Mouse (Mus musculus): Measurements from ENCODE around the gene Taf8. TPM values are rescaled to one million over a fixed set of nuclear protein-coding genes. Genes with fewer than 3 reads are reported as not detected.

Taf8 gene
- total RNA-seq, 2 experiments from 2014 or later, result 13.8 to 14.3 TPM

DNA sequence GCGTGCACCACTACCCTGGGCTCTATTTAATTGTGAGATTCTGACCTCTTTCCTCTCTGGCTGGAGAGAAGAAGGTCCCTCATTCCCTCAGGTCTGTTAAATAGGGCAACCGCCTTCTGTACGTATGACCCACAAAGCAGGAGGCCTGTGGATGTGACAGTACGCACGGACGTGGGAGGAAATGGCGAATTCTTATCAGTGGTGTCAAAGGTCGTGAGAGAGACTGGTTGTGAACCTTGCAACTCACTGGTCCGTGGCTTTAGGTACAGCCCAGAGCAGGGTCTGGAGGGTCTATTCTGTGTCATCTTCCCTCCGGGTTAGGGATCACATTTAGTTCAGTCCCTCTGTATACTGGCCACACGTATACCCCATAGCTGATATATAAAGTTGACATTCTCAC, 56.6 kb downstream of the Taf8 start:
- no peak for DNase-seq (ENCODE audit: extremely low spot score in 1 of 2, low spot score in 2 of 2)
- intact Hi-C loops (cut with DNase I), result no loop called here

DNA sequence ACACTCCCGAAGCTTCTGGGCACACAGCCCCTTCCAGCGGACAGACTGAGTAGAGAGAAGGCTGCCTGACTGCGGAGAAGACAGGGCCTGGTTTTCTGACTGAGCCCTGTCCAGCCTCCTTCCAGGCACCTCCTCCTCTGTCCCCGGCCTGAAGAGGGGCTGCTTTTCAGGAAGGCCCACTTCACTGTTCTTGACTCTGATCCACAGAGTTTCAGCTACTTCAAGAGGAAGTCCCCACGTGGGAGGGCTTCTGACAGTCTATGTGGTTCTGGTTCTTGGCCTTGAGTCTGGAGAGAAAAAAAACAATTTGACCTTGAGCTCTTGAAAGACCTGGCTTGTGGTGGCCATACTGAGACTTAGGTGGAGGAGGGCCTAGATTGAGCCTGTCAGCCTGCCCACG, 58.0 kb downstream of the Taf8 start:
- intact Hi-C loops (cut with DNase I), result no loop called here
- DNase-seq (ENCODE audit: extremely low spot score in 1 of 2, low spot score in 2 of 2), result no peak

DNA sequence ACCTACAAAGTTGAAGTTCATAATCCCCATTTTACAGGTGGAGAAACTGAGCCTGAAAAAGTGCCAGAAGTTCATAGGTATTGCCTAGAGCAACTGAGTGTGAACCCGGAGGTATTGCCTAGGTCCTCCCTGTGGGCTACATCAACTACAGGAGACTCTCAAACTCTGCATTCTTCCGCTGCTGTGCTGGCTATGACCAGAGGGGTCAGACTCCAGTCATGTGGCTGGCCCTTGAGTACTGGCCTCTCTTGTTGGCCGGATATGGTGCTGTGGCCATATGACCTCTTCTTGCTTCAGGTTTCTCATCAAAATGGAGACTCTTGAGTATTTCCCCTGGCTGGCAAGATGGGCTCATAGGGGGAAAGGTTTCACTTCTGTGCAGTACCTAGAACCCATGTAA, 59.8 kb downstream of the Taf8 start:
- intact Hi-C loops (cut with DNase I), result no loop called here
- DNase-seq (ENCODE audit: extremely low spot score in 1 of 2, low spot score in 2 of 2), result no peak

- intact Hi-C loops (cut with DNase I), result no loop called here
- no peak for DNase-seq (ENCODE audit: extremely low spot score in 1 of 2, low spot score in 2 of 2)
Observed at GRCm38 (mm10) chr17:47441296-47442051, 60.6 kb downstream of the Taf8 start.

DNA sequence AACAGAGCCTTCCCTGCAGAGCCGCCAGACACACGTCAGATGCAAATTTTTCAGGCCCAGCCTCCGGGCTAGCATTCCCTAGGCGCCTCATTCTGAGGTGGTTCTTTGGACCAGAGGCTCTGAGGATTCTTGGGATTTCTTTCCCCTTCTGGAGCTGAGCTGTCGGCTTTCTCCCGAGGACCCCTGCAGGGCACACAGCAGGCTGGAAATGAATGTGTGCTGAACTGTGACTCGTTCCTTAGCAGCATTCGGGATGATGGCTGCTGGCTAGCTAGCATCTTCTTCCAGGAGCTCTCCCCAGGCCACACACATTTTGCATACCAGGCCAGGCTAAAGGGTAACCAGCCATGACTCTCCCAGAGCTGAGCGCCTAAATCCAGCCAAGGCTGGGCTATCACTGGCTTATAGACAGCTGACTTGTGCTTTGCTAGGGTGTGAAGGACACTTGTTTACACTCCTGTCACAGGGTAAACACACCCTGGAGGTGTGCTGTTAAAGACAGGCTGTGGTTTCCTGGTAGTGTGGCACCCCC, 61.7 kb downstream of the Taf8 start:
- DNase-seq (ENCODE audit: extremely low spot score in 1 of 2, low spot score in 2 of 2), result peak in 1 of 2 experiments; percentile 47

DNA sequence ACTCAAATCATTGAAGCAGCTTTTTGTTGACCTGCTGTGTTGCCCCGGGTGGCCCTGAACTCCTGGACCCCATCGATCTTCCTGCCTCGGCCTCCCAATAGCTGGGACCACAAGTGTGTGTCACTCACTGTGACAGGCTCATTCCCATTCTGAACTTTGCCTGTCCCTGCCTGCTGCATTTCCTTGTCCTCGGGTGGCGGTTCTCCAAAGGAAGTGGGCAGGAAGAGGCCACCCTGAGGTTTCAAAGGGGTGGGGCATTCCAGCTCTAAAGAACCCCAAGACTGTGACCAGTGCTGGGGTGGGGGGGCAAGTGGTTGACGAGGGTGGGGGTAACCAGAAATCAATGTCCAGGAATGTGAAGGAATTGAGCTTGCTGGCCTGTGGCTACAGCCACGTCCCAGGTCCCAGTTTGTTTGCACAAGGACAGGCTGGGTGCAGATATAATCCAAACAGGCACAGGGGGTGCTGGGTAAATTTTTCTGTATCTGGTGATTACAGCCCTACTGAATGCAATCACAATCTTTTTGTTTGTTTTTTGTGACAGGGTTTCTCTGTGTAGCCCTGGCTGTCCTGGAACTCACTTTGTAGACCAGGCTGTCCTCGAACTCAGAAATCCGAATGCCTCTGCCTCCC, 62.6 kb downstream of the Taf8 start:
- DNase-seq (ENCODE audit: extremely low spot score in 1 of 2, low spot score in 2 of 2), result no peak

More for the DNA sequence above, 61.7 kb downstream of the Taf8 start:
- intact Hi-C loops (cut with DNase I), result no loop called here

GRCm38 (mm10) chr17:47438611-47439010, 63.5 kb downstream of the Taf8 start:
- intact Hi-C loops (cut with DNase I), result no loop called here
- DNase-seq (ENCODE audit: extremely low spot score in 1 of 2, low spot score in 2 of 2), result no peak

More for the DNA sequence above, 62.6 kb downstream of the Taf8 start:
- intact Hi-C loops (cut with DNase I), result no loop called here

GRCm38 (mm10) chr17:47436907-47437547, 65.1 kb downstream of the Taf8 start, which contains the start of gene 1700001C19Rik:
Gene 1700001C19Rik (minus strand): TSS chr17:47437376.
- intact Hi-C loops (cut with DNase I), result no loop called here
- DNase-seq (ENCODE audit: extremely low spot score in 1 of 2, low spot score in 2 of 2), result no peak

DNA sequence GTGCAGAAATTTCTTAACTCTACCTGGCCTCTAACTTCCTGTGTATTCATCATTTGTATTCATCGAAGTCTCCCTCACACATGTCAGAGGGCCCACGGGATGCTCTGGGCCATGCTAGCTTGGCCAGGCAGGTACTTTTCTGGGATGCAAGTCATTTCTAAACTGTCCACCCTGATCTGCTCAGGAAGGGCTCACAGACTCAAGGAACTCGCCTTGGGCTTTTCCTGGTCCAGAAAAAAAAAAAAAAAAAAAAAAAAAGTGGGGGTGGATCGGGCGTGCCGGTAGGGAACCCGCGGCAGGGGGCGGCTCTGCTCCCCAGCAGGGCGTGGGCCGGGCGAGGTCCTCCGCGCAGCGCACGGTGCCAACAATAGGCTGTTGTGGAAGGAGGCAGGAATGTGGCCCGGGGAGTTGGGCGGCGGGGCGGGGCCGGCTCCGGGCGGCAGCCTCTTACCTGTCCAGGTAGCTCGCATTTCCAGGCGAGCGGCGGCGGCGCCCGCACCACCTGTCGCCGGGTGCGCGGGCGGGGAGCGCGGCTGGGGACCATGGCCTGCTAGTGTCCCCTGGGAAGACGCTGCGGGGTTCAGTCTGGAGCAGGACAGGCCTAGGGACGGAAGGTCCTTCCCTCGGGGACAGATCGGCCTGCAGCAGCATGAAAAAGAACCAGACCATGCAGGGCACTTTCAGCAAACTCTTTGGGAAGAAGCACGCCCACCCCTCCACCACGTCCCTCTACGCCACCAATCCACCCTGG, 65.8 kb downstream of the Taf8 start, which contains the start of gene AI661453:
Gene AI661453, plus strand, starts transcription at position 460 of the 751 bp plus-strand sequence.
- peak in 1 of 2 experiments; percentile 60 for DNase-seq (ENCODE audit: extremely low spot score in 1 of 2, low spot score in 2 of 2)
- intact Hi-C loops (cut with DNase I), result no loop called here

Other genes starting within 250 kb of the Taf8 start
- gene Mrps10, start 133.4 kb downstream of the Taf8 start, total RNA-seq (2021), result 10 to 100 TPM; 28.8 to 29.6 TPM
- gene Guca1b, start 116.9 kb downstream of the Taf8 start, total RNA-seq (2021), result under 1 TPM; 0.69 to 0.81 TPM
- gene Guca1a, start 101.7 kb downstream of the Taf8 start, total RNA-seq (2021), result not detected
- gene AI661453, start 65.7 kb downstream of the Taf8 start, total RNA-seq (2021), result under 1 TPM; 0.30 to 0.61 TPM
- not detected for gene 1700001C19Rik, start 64.9 kb downstream of the Taf8 start, total RNA-seq (2021)
- gene Ccnd3, start 2.8 kb upstream of the Taf8 start, total RNA-seq (2021), result 10 to 100 TPM; 24.5 to 26.7 TPM
- gene Bysl, start 109.2 kb upstream of the Taf8 start, total RNA-seq (2021), result 10 to 100 TPM; 25.2 to 25.3 TPM
- 10 to 100 TPM; 21.4 to 23.5 TPM for gene Med20, start 109.3 kb upstream of the Taf8 start, total RNA-seq (2021)
- 1 to 10 TPM; 6.2 to 6.4 TPM for gene Gm20517, start 109.3 kb upstream of the Taf8 start, total RNA-seq (2021)
- 10 to 100 TPM; 14.8 to 15.1 TPM for gene Usp49, start 128.4 kb upstream of the Taf8 start, total RNA-seq (2021)
- gene Tomm6, start 186.1 kb upstream of the Taf8 start, total RNA-seq (2021), result 100 to 1,000 TPM; 209 to 222 TPM
- gene Frs3, start 186.7 kb upstream of the Taf8 start, total RNA-seq (2021), result 10 to 100 TPM; 27.4 to 29.9 TPM
- 1 to 10 TPM; 5.7 to 6.4 TPM for gene Gm21981, start 192.2 kb upstream of the Taf8 start, total RNA-seq (2021)
- 1 to 10 TPM; 2.3 to 4.5 TPM for gene Prickle4, start 192.4 kb upstream of the Taf8 start, total RNA-seq (2021)
- gene Pgc, start 224.6 kb upstream of the Taf8 start, total RNA-seq (2021), result not detected
- 1 to 10 TPM; 6.1 to 6.2 TPM for gene Tfeb, start 234.7 kb upstream of the Taf8 start, total RNA-seq (2021)

All from left cerebral cortex, postnatal 10 days (tissue).